Mouse (Mus musculus) hindlimb bud, embryonic 11.5 days (tissue): Measurements from ENCODE around the gene Olfr1436.
"Not testable (repeated sequence)": the region's sequence is repeated elsewhere in the genome, so short reads cannot be mapped to it uniquely, and the experiment has no call there.

ENCODE experiments used
- DNase-seq: peaks from one replicate; pipeline ENCODE4 v3.0.0-alpha.2; 2012; ENCODE audit warnings: low read depth, low spot score; ENCODE audit errors: extremely low spot score

Olfr1436 gene

GRCm38 (mm10) chr19:12299030-12299429 lies at the start of gene Olfr1436:
Gene Olfr1436 (minus strand): TSS chr19:12299130.
- not testable (repeated sequence) for DNase-seq

- no peak for DNase-seq
These were observed 36.9 kb upstream of the Olfr1436 start, which contains the start of gene Olfr1438-ps1 for GRCm38 (mm10) chr19:12335810-12336209. Gene Olfr1438-ps1 (minus strand): TSS chr19:12335910.

- DNase-seq, result no peak
These were observed 26.1 kb upstream of the Olfr1436 start, which contains the start of gene Olfr1437 for GRCm38 (mm10) chr19:12325001-12325400. Gene Olfr1437 (minus strand): TSS chr19:12325101.

GRCm38 (mm10) chr19:12292979-12293378 lies 6.0 kb downstream of the Olfr1436 start:
- no peak for DNase-seq

- no peak for DNase-seq
These were observed 19.4 kb downstream of the Olfr1436 start, which contains the start of gene Olfr1434 for GRCm38 (mm10) chr19:12279554-12279953. Gene Olfr1434 (plus strand): TSS chr19:12279854.

- DNase-seq, result no peak
These were observed 38.2 kb downstream of the Olfr1436 start, which contains the start of gene Olfr235 for GRCm38 (mm10) chr19:12260732-12261131. Gene Olfr235 (plus strand): TSS chr19:12261032.
